Mouse (Mus musculus): ENCODE data around the gene Ppfia2.

GRCm38 (mm10) chr10:106509281-106510165 lies 39.4 kb downstream of the Ppfia2 start:
- no peak for TF ChIP-seq CTCF (IDR thresholded peaks at IDR 0.05; ENCODE audit: extremely low read depth, insufficient read length, insufficient replicate concordance, low read depth, low read length)
- no peak for TF ChIP-seq POLR2A (IDR thresholded peaks at IDR 0.05; ENCODE audit: low read depth, low read length)
